Mouse (Mus musculus) cerebellum, adult 2 months (tissue): ENCODE results near the gene Dixdc1. TPM values are rescaled to one million over a fixed set of nuclear protein-coding genes. Genes with fewer than 3 reads are reported as not detected.

Source experiments
- DNase-seq, 2 experiments: peaks; one replicate each; pipeline ENCODE4 v3.0.0; 2021
- H3K27ac ChIP-seq: fragments of 200-500 bp; 2 replicates; pipeline ENCODE4 v1.5.1; 2012; ENCODE audit warnings: low read length, control low read depth, inconsistent platforms; ENCODE audit not compliant: insufficient read depth
- H3K27me3 ChIP-seq: fragments of 200-500 bp; 2 replicates; pipeline ENCODE4 v1.6.1; 2012; ENCODE audit warnings: inconsistent platforms, mild to moderate bottlenecking, low read length, moderate library complexity; ENCODE audit not compliant: control insufficient read depth, insufficient read depth
- H3K4me1 ChIP-seq: fragments of 200-500 bp; 2 replicates; pipeline ENCODE4 v1.6.1; 2011; ENCODE audit warnings: low read length; ENCODE audit not compliant: control insufficient read depth, insufficient read depth
- H3K4me3 ChIP-seq: fragments of 200-500 bp; replicated peaks from 2 replicates; pipeline ENCODE3; 2011; ENCODE audit warnings: mild to moderate bottlenecking, low read depth, low read length, control low read depth; ENCODE audit not compliant: insufficient read depth
- CTCF ChIP-seq: fragments of 200-500 bp; IDR thresholded peaks from 2 replicates; pipeline ENCODE4 v1.5.1; 2011; ENCODE audit warnings: low read depth, mild to moderate bottlenecking, control low read depth, low read length, moderate library complexity, borderline replicate concordance; ENCODE audit not compliant: insufficient read depth
- POLR2A ChIP-seq: fragments of 200-500 bp; IDR thresholded peaks from 2 replicates; pipeline ENCODE4 v1.6.1; 2011; ENCODE audit warnings: low read length, control low read depth, borderline replicate concordance; ENCODE audit not compliant: insufficient read depth
- WGBS: fragments of 180-500 bp; shearing (Covaris S2); methylation state at CpG from one replicate; pipeline ENCODE4 v1.1.7; 2018; 5-methylcytosine and 5-hydroxymethylcytosine counted together
- polyA plus RNA-seq: library from polyadenylated mRNA; depleted of rRNA; stranded (reverse); fragments of >200 nt; gene quantifications from 2 replicates; pipeline ENCODE4 v1.2.3, GENCODE M21; 2012

Gene Dixdc1
- polyA plus RNA-seq, 1 experiment: 81.7 TPM

- no peak for DNase-seq
- peak within 1 kb of the TSS; percentile 67; the same call in 1 of the 2 replicates for H3K27ac ChIP-seq
- TF ChIP-seq POLR2A (no peak), CTCF (no peak)
- 18% methylated on average over 14 of the region's 14 CpGs for WGBS
- no peaks in the 10 kb centered on the region for H3K27me3 ChIP-seq
- peak within 1 kb of the TSS; percentile 56 for H3K4me3 ChIP-seq
- peaks cover 16% of the 10 kb centered on the region for H3K4me1 ChIP-seq
Observed at GRCm38 (mm10) chr9:50752054-50752602, 12.8 kb upstream of the Dixdc1 start, which contains the start of gene Hspb2. Hspb2 (minus strand) TSS chr9:50752354.

DNA sequence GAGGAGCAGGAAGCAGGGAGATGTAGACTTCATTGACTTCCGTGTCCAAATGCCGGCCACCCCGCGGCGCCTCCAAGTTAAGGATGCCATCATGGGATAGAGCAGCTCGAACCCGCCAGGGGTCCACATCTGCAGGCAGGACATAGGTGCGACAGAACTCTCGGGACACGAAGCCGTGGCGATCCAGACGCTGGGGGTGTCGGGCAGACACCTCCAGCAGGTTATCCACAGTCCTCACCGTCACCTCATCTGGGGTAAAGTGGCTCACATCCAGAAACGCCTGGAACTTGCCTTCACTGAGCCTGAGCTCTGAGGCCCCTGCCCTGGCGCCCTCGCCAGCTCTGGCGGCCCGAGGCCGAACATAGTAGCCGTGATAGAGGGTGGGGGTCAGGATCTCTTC, 12.0 kb upstream of the Dixdc1 start, which contains the start of gene Cryab:
Gene Cryab (plus strand): TSS at position 3 of the 400 bp plus-strand sequence.
- Histone ChIP-seq H3K4me3 (no peak within 1 kb of the TSS), H3K27me3 (no peaks in the 10 kb centered on the region), H3K27ac (no peak within 1 kb of the TSS), H3K4me1 (peaks cover 16% of the 10 kb centered on the region)
- DNase-seq: no peak
- TF ChIP-seq POLR2A: no peak
- 65% methylated on average over 22 of the region's 22 CpGs for WGBS

- 51% methylated on average over 6 of the region's 6 CpGs for WGBS
- no peaks in the 10 kb centered on the region for H3K27me3 ChIP-seq
- no peak for TF ChIP-seq POLR2A
- TF ChIP-seq CTCF: no peak
- no peak overlapping the region for H3K4me3 ChIP-seq
- DNase-seq: no peak
- peaks cover 16% of the 10 kb centered on the region for H3K4me1 ChIP-seq
- H3K27ac ChIP-seq: no peak overlapping the region
Observed at GRCm38 (mm10) chr9:50750706-50751105, 11.4 kb upstream of the Dixdc1 start.

DNA sequence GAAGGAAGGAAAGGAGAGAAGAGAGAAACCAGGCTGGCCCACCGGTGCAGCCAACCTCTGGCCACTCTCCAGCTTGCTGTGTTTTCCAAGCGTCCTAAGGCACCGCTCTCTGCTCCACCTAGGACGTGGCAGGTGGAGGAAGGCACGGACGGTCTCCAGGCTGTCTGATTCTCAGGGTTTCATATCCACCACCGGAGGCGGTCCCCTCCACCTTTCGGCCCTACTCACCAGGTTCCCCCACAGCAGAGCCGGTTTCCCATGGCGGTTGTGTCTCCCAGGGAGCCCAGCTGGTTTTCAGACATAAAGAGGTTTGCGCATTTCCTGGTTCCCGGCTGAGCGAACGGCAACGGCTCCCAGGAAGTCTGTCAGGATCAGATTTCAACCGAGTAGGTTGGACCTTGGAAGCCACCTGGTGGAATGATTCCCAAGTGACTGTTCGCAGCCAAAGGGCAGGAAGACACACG, 6.9 kb upstream of the Dixdc1 start, which contains the start of gene 2310030G06Rik:
Gene 2310030G06Rik (minus strand): TSS at position 323 of the 464 bp plus-strand sequence.
- Histone ChIP-seq H3K27me3 (no peaks in the 10 kb centered on the region), H3K4me1 (peaks cover under 1% of the 10 kb centered on the region; the same call in 1 of the 2 replicates), H3K27ac (peak within 1 kb of the TSS; percentile 37; the same call in 1 of the 2 replicates), H3K4me3 (peak within 1 kb of the TSS; percentile 64)
- peak in 1 of 2 experiments; percentile 56 for DNase-seq
- WGBS: 4% methylated on average over 19 of the region's 19 CpGs
- TF ChIP-seq CTCF: peak; percentile 20; the same call in 1 of the 2 replicates
- peak; percentile 32; the same call in 1 of the 2 replicates for TF ChIP-seq POLR2A

- Histone ChIP-seq H3K27me3 (no peaks in the 10 kb centered on the region), H3K4me3 (peak overlapping the region; percentile 64), H3K27ac (no peak overlapping the region), H3K4me1 (no peaks in the 10 kb centered on the region)
- no peak for DNase-seq
- TF ChIP-seq CTCF: no peak
- TF ChIP-seq POLR2A: no peak
- 27% methylated on average over 7 of the region's 7 CpGs for WGBS
Observed at GRCm38 (mm10) chr9:50745806-50746205, 6.5 kb upstream of the Dixdc1 start.

- Histone ChIP-seq H3K27ac (no peak overlapping the region), H3K4me1 (no peaks in the 10 kb centered on the region), H3K4me3 (no peak overlapping the region), H3K27me3 (no peaks in the 10 kb centered on the region)
- TF ChIP-seq CTCF: no peak
- no peak for TF ChIP-seq POLR2A
- WGBS: 76% methylated on average over 2 of the region's 2 CpGs
- DNase-seq: no peak
Observed at GRCm38 (mm10) chr9:50742744-50743143, 3.4 kb upstream of the Dixdc1 start.

GRCm38 (mm10) chr9:50742261-50742660, 2.9 kb upstream of the Dixdc1 start:
- Histone ChIP-seq H3K27ac (no peak overlapping the region), H3K4me3 (no peak overlapping the region), H3K4me1 (no peaks in the 10 kb centered on the region), H3K27me3 (no peaks in the 10 kb centered on the region)
- 65% methylated on average over 3 of the region's 3 CpGs for WGBS
- TF ChIP-seq CTCF: no peak
- no peak for TF ChIP-seq POLR2A
- DNase-seq: no peak

- no peak for DNase-seq
- no peak overlapping the region for H3K4me3 ChIP-seq
- TF ChIP-seq POLR2A: no peak
- TF ChIP-seq CTCF: no peak
- no peak overlapping the region for H3K27ac ChIP-seq
- no peaks in the 10 kb centered on the region for H3K27me3 ChIP-seq
- no peaks in the 10 kb centered on the region for H3K4me1 ChIP-seq
- WGBS: 89% methylated on average over 14 of the region's 14 CpGs
Observed at GRCm38 (mm10) chr9:50740867-50741784, 1.8 kb upstream of the Dixdc1 start.
